Mouse (Mus musculus) G1E (cell line): ENCODE data around the gene Epha5.

ENCODE experiments used
- CTCF ChIP-seq: IDR thresholded peaks from 2 replicates; pipeline ENCODE4 v1.5.1; 2012; ENCODE audit warnings: low read depth, low read length, inconsistent platforms, mixed read lengths
- GATA1 ChIP-seq: IDR thresholded peaks from 2 replicates; pipeline ENCODE4 v1.6.1; 2012; ENCODE audit warnings: borderline replicate concordance, low read length, inconsistent platforms, mixed read lengths
- GATA2 ChIP-seq: IDR thresholded peaks from 2 replicates; pipeline ENCODE4 v1.6.1; 2012; ENCODE audit warnings: low read depth, low read length, inconsistent platforms, borderline replicate concordance
- POLR2AphosphoS5 ChIP-seq: IDR thresholded peaks from 2 replicates; pipeline ENCODE4 v1.6.1; 2012; ENCODE audit warnings: low read depth, low read length, inconsistent platforms; ENCODE audit not compliant: insufficient replicate concordance
- TAL1 ChIP-seq: conservative IDR thresholded peaks from 2 replicates; pipeline ENCODE4 v1.6.1; 2012; ENCODE audit warnings: low read depth, low read length, inconsistent platforms, mixed read lengths

- TF ChIP-seq TAL1 (no peak), CTCF (no peak), POLR2AphosphoS5 (no peak), GATA2 (no peak), GATA1 (no peak)
Observed at GRCm38 (mm10) chr5:84265407-84265806, 151.8 kb downstream of the Epha5 start.
